Mouse (Mus musculus) intestine, postnatal 0 days (tissue): ENCODE results near the gene Dclk1. TPM values are rescaled to one million over a fixed set of nuclear protein-coding genes. Genes with fewer than 3 reads are reported as not detected.

ENCODE experiments used
- ATAC-seq: fragments of 200-750 bp; cut with Nextera tagmentation; 2 replicates; pipeline ENCODE4 v1.8.0; 2017; ENCODE audit warnings: mild to moderate bottlenecking, moderate TSS enrichment, moderate library complexity
- H3K27ac ChIP-seq: fragments of 300-500 bp; sonication (generic); 2 replicates; pipeline ENCODE4 v1.5.1; 2014; ENCODE audit warnings: mild to moderate bottlenecking, low read depth, low read length, moderate library complexity
- H3K27me3 ChIP-seq: fragments of 300-500 bp; sonication (generic); replicated peaks from 2 replicates; pipeline ENCODE4 v1.6.1; 2014; ENCODE audit warnings: low read length, mixed read lengths; ENCODE audit not compliant: control insufficient read depth, insufficient read depth
- H3K36me3 ChIP-seq: fragments of 300-500 bp; sonication (generic); 2 replicates; pipeline ENCODE4 v1.6.1; 2014; ENCODE audit warnings: mild to moderate bottlenecking, moderate library complexity; ENCODE audit not compliant: control insufficient read depth, insufficient read depth
- H3K4me1 ChIP-seq: fragments of 300-500 bp; sonication (generic); replicated peaks from 2 replicates; pipeline ENCODE4 v1.6.1; 2014; ENCODE audit warnings: antibody characterized with exemption, low read length, mixed read lengths; ENCODE audit not compliant: control insufficient read depth, insufficient read depth
- H3K4me2 ChIP-seq: fragments of 300-500 bp; sonication (generic); replicated peaks from 2 replicates; pipeline ENCODE4 v1.6.1; 2014; ENCODE audit warnings: low read depth, mild to moderate bottlenecking, moderate library complexity
- H3K4me3 ChIP-seq: fragments of 300-500 bp; sonication (generic); 2 replicates; pipeline ENCODE4 v1.5.1; 2014; ENCODE audit warnings: low read depth, low read length
- H3K9ac ChIP-seq: fragments of 300-500 bp; sonication (generic); 2 replicates; pipeline ENCODE4 v1.6.1; 2014; ENCODE audit warnings: mild to moderate bottlenecking, low read depth, low read length
- H3K9me3 ChIP-seq: fragments of 300-500 bp; sonication (generic); 2 replicates; pipeline ENCODE4 v1.6.1; 2016; ENCODE audit warnings: mixed run types; ENCODE audit not compliant: control insufficient read depth
- CTCF ChIP-seq: sonication (generic); IDR thresholded peaks from 2 replicates; pipeline ENCODE4 v1.5.1; 2016; ENCODE audit warnings: low read depth, mild to moderate bottlenecking, control low read depth, antibody characterized with exemption, moderate library complexity
- WGBS: fragments of 180-500 bp; shearing (Covaris S2); extraction: QIAGEN DNeasy Blood & Tissue Kit; methylation state at CpG from one replicate; pipeline ENCODE4 v1.1.7; 2014; 5-methylcytosine and 5-hydroxymethylcytosine counted together
- polyA plus RNA-seq: library from polyadenylated mRNA; unstranded; fragments of >200 nt; fragmentation: Nextera tagmentation; extraction: Ambion mirVana; gene quantifications from 2 replicates; pipeline ENCODE4 v1.2.1, GENCODE M21; 2015

Gene Dclk1
- polyA plus RNA-seq, 1 experiment from 2014 or later, result 5.0 TPM

GRCm38 (mm10) chr3:55443271-55443670 lies 201.1 kb downstream of the Dclk1 start:
- TF ChIP-seq CTCF, result no peak
- no peak for ATAC-seq
- 78% methylated on average over 8 of the region's 8 CpGs for WGBS
- no peak overlapping the region for H3K4me3 ChIP-seq
- H3K27ac ChIP-seq, result no peak overlapping the region
- no peak overlapping the region for H3K4me2 ChIP-seq
- H3K9me3 ChIP-seq, result no peaks in the 10 kb centered on the region
- H3K4me1 ChIP-seq, result no peaks in the 10 kb centered on the region
- no peaks in the 10 kb centered on the region for H3K27me3 ChIP-seq
- no peaks in the 10 kb centered on the region for H3K36me3 ChIP-seq
- H3K9ac ChIP-seq, result no peak overlapping the region

GRCm38 (mm10) chr3:55443725-55444124 lies 201.6 kb downstream of the Dclk1 start:
- Histone ChIP-seq H3K9me3 (no peaks in the 10 kb centered on the region), H3K27ac (no peak overlapping the region), H3K4me1 (no peaks in the 10 kb centered on the region), H3K4me2 (no peak overlapping the region), H3K9ac (no peak overlapping the region), H3K27me3 (no peaks in the 10 kb centered on the region), H3K4me3 (no peak overlapping the region), H3K36me3 (no peaks in the 10 kb centered on the region)
- no peak for TF ChIP-seq CTCF
- WGBS, result 84% methylated on average over 2 of the region's 2 CpGs
- ATAC-seq, result no peak

GRCm38 (mm10) chr3:55446681-55447080 lies 204.5 kb downstream of the Dclk1 start:
- Histone ChIP-seq H3K4me3 (no peak overlapping the region), H3K4me1 (no peaks in the 10 kb centered on the region), H3K36me3 (no peaks in the 10 kb centered on the region), H3K9me3 (no peaks in the 10 kb centered on the region), H3K27me3 (no peaks in the 10 kb centered on the region), H3K9ac (no peak overlapping the region), H3K4me2 (no peak overlapping the region), H3K27ac (no peak overlapping the region)
- no peak for TF ChIP-seq CTCF
- ATAC-seq, result no peak
- WGBS, result 83% methylated on average over 7 of the region's 7 CpGs

GRCm38 (mm10) chr3:55447486-55448460 lies 205.6 kb downstream of the Dclk1 start:
- H3K36me3 ChIP-seq, result no peaks in the 10 kb centered on the region
- no peak for ATAC-seq
- no peak overlapping the region for H3K4me2 ChIP-seq
- H3K27ac ChIP-seq, result no peak overlapping the region
- TF ChIP-seq CTCF, result no peak
- H3K4me1 ChIP-seq, result no peaks in the 10 kb centered on the region
- H3K27me3 ChIP-seq, result no peaks in the 10 kb centered on the region
- no peak overlapping the region for H3K9ac ChIP-seq
- no peaks in the 10 kb centered on the region for H3K9me3 ChIP-seq
- H3K4me3 ChIP-seq, result no peak overlapping the region
- 81% methylated on average over 5 of the region's 5 CpGs for WGBS

GRCm38 (mm10) chr3:55449148-55449547 lies 207.0 kb downstream of the Dclk1 start:
- H3K4me3 ChIP-seq, result no peak overlapping the region
- WGBS, result 84% methylated on average over 2 of the region's 2 CpGs
- no peaks in the 10 kb centered on the region for H3K9me3 ChIP-seq
- H3K4me1 ChIP-seq, result no peaks in the 10 kb centered on the region
- H3K36me3 ChIP-seq, result no peaks in the 10 kb centered on the region
- no peak overlapping the region for H3K27ac ChIP-seq
- ATAC-seq, result no peak
- no peak overlapping the region for H3K9ac ChIP-seq
- H3K27me3 ChIP-seq, result no peaks in the 10 kb centered on the region
- H3K4me2 ChIP-seq, result no peak overlapping the region
- no peak for TF ChIP-seq CTCF

GRCm38 (mm10) chr3:55451035-55451434 lies 208.9 kb downstream of the Dclk1 start:
- ATAC-seq, result no peak
- Histone ChIP-seq H3K9me3 (no peaks in the 10 kb centered on the region), H3K9ac (no peak overlapping the region), H3K4me2 (no peak overlapping the region), H3K27me3 (no peaks in the 10 kb centered on the region), H3K4me1 (no peaks in the 10 kb centered on the region), H3K27ac (no peak overlapping the region), H3K4me3 (no peak overlapping the region), H3K36me3 (no peaks in the 10 kb centered on the region)
- WGBS, result 95% methylated on average over 14 of the region's 14 CpGs
- TF ChIP-seq CTCF, result no peak
